Mouse (Mus musculus): ENCODE results near the gene Rpl6.
"Not testable (repeated sequence)": the region's sequence is repeated elsewhere in the genome, so short reads cannot be mapped to it uniquely, and the experiment has no call there.

Gene Rpl6

GRCm38 (mm10) chr5:121209755-121210600 is 5.7 kb downstream of the Rpl6 start:
- Histone ChIP-seq H3K27me3 (ENCODE audit: control insufficient read depth, insufficient read depth, low read length, poor library complexity, severe bottlenecking) (no peaks in the 10 kb centered on the region; the same call in 1 of the 2 replicates), H3K36me3 (ENCODE audit: control insufficient read depth, insufficient read depth, low read length, poor library complexity, severe bottlenecking) (peaks cover 37% of the 10 kb centered on the region)
- DNase-seq (ENCODE audit: low read depth, low spot score), result no peak

DNA sequence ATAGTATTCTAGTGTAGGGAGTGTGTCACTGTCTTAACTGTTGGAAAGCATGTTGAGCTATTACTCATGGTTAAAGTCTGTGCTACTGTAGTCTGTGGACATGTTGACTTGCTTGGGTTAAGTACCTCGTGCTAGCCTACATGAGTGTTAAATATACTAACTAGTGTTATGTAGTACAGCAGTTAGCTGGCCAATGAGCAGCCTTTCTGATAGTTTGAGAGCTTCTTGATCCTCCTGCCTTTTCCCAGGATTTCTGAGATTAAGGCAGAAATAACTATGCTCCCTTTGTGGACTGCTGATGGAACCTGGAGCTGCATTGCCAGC is 6.3 kb downstream of the Rpl6 start:
- peaks cover 37% of the 10 kb centered on the region for H3K36me3 ChIP-seq (ENCODE audit: control insufficient read depth, insufficient read depth, low read length, poor library complexity, severe bottlenecking)
- H3K27me3 ChIP-seq (ENCODE audit: control insufficient read depth, insufficient read depth, low read length, poor library complexity, severe bottlenecking), result no peaks in the 10 kb centered on the region; the same call in 1 of the 2 replicates
- DNase-seq (ENCODE audit: low read depth, low spot score), result no peak

- no peaks in the 10 kb centered on the region; the same call in 1 of the 2 replicates for H3K27me3 ChIP-seq (ENCODE audit: control insufficient read depth, insufficient read depth, low read length, poor library complexity, severe bottlenecking)
- no peak for DNase-seq (ENCODE audit: low read depth, low spot score)
- peaks cover 25% of the 10 kb centered on the region for H3K36me3 ChIP-seq (ENCODE audit: control insufficient read depth, insufficient read depth, low read length, poor library complexity, severe bottlenecking)
Observed at GRCm38 (mm10) chr5:121212108-121212507, 7.8 kb downstream of the Rpl6 start.

GRCm38 (mm10) chr5:121214707-121215106 is 10.4 kb downstream of the Rpl6 start:
- Histone ChIP-seq H3K27me3 (ENCODE audit: control insufficient read depth, insufficient read depth, low read length, poor library complexity, severe bottlenecking) (no peaks in the 10 kb centered on the region; the same call in 1 of the 2 replicates), H3K36me3 (ENCODE audit: control insufficient read depth, insufficient read depth, low read length, poor library complexity, severe bottlenecking) (peaks cover 12% of the 10 kb centered on the region)
- no peak for DNase-seq (ENCODE audit: low read depth, low spot score)

DNA sequence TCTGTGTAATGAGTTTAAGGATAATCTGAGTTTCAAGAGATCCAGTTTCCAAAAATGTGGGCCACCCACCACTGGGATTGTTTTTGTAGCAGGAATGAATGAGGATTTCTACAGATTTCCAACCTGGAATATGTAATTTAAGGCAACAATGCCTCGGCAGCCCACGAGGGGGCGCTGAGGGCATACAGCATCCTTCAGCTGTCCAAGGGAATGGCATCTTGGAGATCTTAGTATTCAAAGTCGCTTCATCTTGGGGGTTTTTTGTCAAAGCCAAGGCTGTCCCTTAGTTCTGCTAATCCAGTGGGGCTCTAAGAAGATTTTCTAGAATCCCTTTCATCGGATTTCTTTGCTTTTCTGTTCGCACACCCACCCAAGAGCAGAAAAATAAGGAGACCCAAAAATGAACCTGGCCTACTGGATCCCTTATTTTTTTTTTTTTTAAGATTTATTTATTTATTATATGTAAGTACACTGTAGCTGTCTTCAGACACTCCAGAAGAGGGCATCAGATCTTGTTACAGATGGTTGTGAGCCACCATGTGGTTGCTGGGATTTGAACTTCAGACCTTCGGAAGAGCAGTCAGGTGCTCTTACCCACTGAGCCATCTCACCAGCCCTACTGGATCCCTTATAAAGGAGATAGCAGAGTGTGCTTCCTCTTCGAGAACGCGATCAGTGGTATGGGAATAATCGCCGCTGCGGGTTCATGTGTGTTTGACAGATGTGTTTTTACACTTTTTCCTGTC is 11.3 kb downstream of the Rpl6 start:
- H3K36me3 ChIP-seq (ENCODE audit: control insufficient read depth, insufficient read depth, low read length, poor library complexity, severe bottlenecking), result peaks cover 12% of the 10 kb centered on the region
- no peaks in the 10 kb centered on the region; the same call in 1 of the 2 replicates for H3K27me3 ChIP-seq (ENCODE audit: control insufficient read depth, insufficient read depth, low read length, poor library complexity, severe bottlenecking)
- DNase-seq (ENCODE audit: low read depth, low spot score), result peak; percentile 75

DNA sequence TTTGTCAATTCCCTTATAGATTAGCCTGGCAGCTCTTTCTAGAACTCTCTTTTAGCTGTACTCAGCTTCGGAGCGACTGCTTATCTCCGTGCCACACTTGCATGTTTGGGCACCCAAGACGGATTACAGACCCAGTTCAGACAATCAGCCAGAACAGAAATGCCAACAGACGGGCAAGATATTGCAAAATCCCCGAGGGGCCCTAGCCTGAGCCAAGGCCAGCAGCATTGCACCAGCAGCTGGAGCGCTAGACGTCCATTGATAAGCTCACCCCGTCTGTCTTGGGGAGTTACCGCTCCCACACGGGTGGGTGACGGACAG is 11.8 kb downstream of the Rpl6 start:
- H3K36me3 ChIP-seq (ENCODE audit: control insufficient read depth, insufficient read depth, low read length, poor library complexity, severe bottlenecking), result peaks cover 10% of the 10 kb centered on the region

DNA sequence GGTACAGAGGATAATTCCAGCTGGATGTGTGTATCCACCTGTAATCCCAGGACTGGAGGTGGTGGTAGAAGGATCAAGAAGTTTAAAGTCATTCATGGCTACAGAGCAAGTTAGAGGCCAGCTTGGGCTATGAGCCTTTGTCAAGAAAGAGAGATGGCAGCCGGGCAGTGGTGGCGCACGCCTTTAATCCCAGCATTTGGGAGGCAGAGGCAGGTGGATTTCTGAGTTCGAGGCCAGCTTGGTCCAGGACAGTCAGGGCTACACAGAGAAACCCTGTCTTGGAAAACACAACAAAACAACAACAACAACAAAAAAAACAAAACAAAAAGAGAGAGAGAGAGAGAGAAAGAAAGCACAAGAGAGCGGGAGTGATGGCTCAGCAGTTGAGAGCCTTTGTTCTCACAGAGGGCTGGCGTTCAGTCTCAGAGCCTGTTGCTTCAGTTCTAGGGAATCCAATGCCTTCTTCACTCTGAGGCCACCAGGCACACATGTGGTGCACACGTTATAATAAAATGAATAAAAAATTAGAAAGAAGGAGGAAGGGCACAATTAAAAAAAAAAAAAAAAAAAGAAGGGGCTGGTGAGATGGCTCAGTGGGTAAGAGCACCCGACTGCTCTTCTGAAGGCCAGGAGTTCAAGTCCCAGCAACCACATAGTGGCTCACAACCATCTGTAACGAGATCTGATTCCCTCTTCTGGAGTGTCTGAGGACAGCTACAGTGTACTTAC is 12.5 kb downstream of the Rpl6 start:
- H3K27me3 ChIP-seq (ENCODE audit: control insufficient read depth, insufficient read depth, low read length, poor library complexity, severe bottlenecking); DNase-seq (ENCODE audit: low read depth, low spot score); H3K36me3 ChIP-seq (ENCODE audit: control insufficient read depth, insufficient read depth, low read length, poor library complexity, severe bottlenecking): not testable (repeated sequence)

More for the DNA sequence above, 11.8 kb downstream of the Rpl6 start:
- H3K27me3 ChIP-seq (ENCODE audit: control insufficient read depth, insufficient read depth, low read length, poor library complexity, severe bottlenecking), result no peaks in the 10 kb centered on the region; the same call in 1 of the 2 replicates
- no peak for DNase-seq (ENCODE audit: low read depth, low spot score)

- Histone ChIP-seq H3K36me3 (ENCODE audit: control insufficient read depth, insufficient read depth, low read length, poor library complexity, severe bottlenecking) (peaks cover 4% of the 10 kb centered on the region; the same call in 1 of the 2 replicates), H3K27me3 (ENCODE audit: control insufficient read depth, insufficient read depth, low read length, poor library complexity, severe bottlenecking) (no peaks in the 10 kb centered on the region; the same call in 1 of the 2 replicates)
- DNase-seq (ENCODE audit: low read depth, low spot score), result no peak
Observed at GRCm38 (mm10) chr5:121217313-121217634, 13.0 kb downstream of the Rpl6 start.

- H3K27me3 ChIP-seq (ENCODE audit: control insufficient read depth, insufficient read depth, low read length, poor library complexity, severe bottlenecking), result no peaks in the 10 kb centered on the region; the same call in 1 of the 2 replicates
- H3K36me3 ChIP-seq (ENCODE audit: control insufficient read depth, insufficient read depth, low read length, poor library complexity, severe bottlenecking), result no peaks in the 10 kb centered on the region
- DNase-seq (ENCODE audit: low read depth, low spot score), result peak; percentile 76
Observed at GRCm38 (mm10) chr5:121219190-121219589, 14.9 kb downstream of the Rpl6 start.

DNA sequence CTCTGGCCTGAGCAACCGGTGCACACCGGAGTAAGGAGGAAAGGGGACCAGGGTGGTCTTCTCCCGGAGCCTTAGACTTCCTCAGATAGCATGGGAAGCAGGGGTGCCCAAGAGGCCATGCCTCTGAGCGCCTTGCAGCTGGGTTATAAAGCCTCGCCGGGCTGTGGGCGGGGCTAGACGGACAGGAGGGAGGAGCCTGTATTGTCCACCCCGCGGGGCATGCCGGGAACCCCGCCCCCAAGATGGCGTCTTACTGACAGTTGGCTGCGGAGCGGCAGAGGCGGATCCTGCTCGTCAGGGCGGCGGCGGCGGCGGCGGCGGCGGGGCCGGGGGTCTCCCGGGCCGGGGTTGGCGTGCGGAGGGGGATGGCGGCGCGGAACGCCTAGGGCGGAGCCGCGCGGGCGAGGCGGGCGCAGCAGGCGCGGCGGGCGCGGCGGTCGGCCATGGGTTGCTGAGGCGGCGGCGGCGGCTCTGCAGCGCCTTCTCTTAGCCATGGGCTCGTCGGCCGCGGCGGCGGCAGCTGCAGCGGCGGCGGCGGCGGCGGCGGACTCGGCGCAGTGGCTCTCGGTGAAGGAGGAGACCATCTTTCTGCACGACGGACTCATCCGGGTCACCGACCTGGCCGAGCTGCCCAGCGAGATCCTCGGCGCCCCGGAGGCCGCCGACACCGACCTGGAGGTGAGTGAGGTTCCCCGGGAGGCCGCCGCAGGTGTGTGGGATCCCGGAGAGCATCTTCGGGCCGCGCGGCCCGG is 15.9 kb downstream of the Rpl6 start, which contains the start of gene Hectd4:
Gene Hectd4 (plus strand): TSS at position 240 of the 752 bp plus-strand sequence.
- H3K27me3 ChIP-seq (ENCODE audit: control insufficient read depth, insufficient read depth, low read length, poor library complexity, severe bottlenecking), result no peaks in the 10 kb centered on the region; the same call in 1 of the 2 replicates
- H3K36me3 ChIP-seq (ENCODE audit: control insufficient read depth, insufficient read depth, low read length, poor library complexity, severe bottlenecking), result no peaks in the 10 kb centered on the region
- peak; percentile 96 for DNase-seq (ENCODE audit: low read depth, low spot score)

DNA sequence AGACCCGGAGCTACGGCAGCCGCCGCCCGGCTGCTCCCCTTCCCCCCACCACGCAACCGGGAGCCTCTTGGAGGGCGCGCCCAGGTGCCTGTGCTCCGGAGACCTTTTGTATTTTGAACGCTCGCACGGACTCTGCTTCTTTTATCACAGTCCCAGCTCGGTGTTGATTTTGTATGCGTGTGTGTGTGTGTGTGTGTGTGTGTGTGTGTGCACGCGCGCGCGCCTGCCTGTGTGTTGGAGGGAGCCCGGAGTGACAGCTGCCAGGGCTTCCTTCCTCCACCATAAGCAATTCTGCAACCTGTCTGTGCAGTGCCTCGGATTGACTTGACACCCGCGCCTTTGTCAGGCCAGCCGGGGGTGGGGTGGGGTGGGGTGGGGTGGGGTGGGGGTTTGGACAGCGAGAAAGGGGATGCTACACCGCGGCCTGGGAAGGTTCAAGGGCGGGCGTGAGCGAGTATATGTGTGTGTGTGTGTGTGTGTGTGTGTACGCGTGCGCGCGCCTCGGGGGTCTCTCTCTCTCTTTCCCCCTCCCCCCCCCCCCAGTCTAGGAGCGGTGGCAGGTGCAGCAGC is 16.5 kb downstream of the Rpl6 start:
- peak; percentile 36 for DNase-seq (ENCODE audit: low read depth, low spot score)
- Histone ChIP-seq H3K36me3 (ENCODE audit: control insufficient read depth, insufficient read depth, low read length, poor library complexity, severe bottlenecking) (no peaks in the 10 kb centered on the region), H3K27me3 (ENCODE audit: control insufficient read depth, insufficient read depth, low read length, poor library complexity, severe bottlenecking) (no peaks in the 10 kb centered on the region)

- H3K36me3 ChIP-seq (ENCODE audit: control insufficient read depth, insufficient read depth, low read length, poor library complexity, severe bottlenecking), result no peaks in the 10 kb centered on the region
- no peak for DNase-seq (ENCODE audit: low read depth, low spot score)
Observed at GRCm38 (mm10) chr5:121221328-121221850, 17.1 kb downstream of the Rpl6 start.

GRCm38 (mm10) chr5:121224020-121224419 is 19.7 kb downstream of the Rpl6 start:
- not testable (repeated sequence) for H3K36me3 ChIP-seq (ENCODE audit: control insufficient read depth, insufficient read depth, low read length, poor library complexity, severe bottlenecking); DNase-seq (ENCODE audit: low read depth, low spot score); H3K27me3 ChIP-seq (ENCODE audit: control insufficient read depth, insufficient read depth, low read length, poor library complexity, severe bottlenecking)

More at GRCm38 (mm10) chr5:121221328-121221850, 17.1 kb downstream of the Rpl6 start:
- H3K27me3 ChIP-seq (ENCODE audit: control insufficient read depth, insufficient read depth, low read length, poor library complexity, severe bottlenecking), result no peaks in the 10 kb centered on the region

DNA sequence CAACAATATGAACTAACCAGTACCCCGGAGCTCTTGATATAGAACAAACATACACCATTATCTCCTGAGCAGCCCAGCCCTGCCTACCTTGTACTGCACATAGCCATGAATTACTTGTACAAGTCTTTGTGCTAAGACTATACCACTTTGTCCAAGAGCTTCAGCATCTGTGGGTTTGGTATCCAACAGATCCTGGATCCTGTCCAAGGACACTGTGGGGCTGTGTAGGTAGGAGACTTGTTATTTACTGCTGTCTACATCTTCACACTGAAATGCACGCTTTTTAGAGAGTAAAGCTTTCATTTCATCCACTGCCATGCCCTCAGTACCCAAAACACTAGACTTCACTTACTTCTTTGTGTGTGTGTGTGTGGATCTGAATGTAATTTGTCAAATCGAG is 20.6 kb downstream of the Rpl6 start:
- H3K27me3 ChIP-seq (ENCODE audit: control insufficient read depth, insufficient read depth, low read length, poor library complexity, severe bottlenecking), result no peaks in the 10 kb centered on the region
- H3K36me3 ChIP-seq (ENCODE audit: control insufficient read depth, insufficient read depth, low read length, poor library complexity, severe bottlenecking), result no peaks in the 10 kb centered on the region; the same call in 1 of the 2 replicates
- no peak for DNase-seq (ENCODE audit: low read depth, low spot score)
